Mouse (Mus musculus) MEL (cell line): ENCODE measurements around the gene Dazl. TPM values are rescaled to one million over a fixed set of nuclear protein-coding genes. Genes with fewer than 3 reads are reported as not detected.

Experiments used
- DNase-seq: peaks from one replicate; pipeline ENCODE4 v3.0.0; 2011; ENCODE audit warnings: low read depth, low spot score
- H3K27ac ChIP-seq: 2 replicates; pipeline ENCODE4 v1.5.1; 2012; ENCODE audit warnings: low read depth, mild to moderate bottlenecking, control low read depth, low read length, moderate library complexity; ENCODE audit not compliant: control insufficient read depth
- H3K27me3 ChIP-seq, 2 experiments: fragments of 150-350 bp in 1 of 2; sonication (generic) in 1 of 2; 2 replicates each; pipeline ENCODE4 v1.6.1; 2012; ENCODE audit warnings: low read length in 2 of 2, mild to moderate bottlenecking in 2 of 2, improper control_type of control experiment in 1 of 2, moderate library complexity in 1 of 2; ENCODE audit not compliant: insufficient read depth in 2 of 2, control insufficient read depth in 1 of 2
- H3K36me3 ChIP-seq, 2 experiments: 2 replicates each; pipeline ENCODE4 v1.6.1; 2012 to 2014; ENCODE audit warnings: low read length in 2 of 2, improper control_type of control experiment in 1 of 2, inconsistent platforms in 1 of 2, mild to moderate bottlenecking in 1 of 2; ENCODE audit not compliant: insufficient read depth in 2 of 2, control insufficient read depth in 1 of 2
- H3K4me1 ChIP-seq, 2 experiments: fragments of 150-350 bp in 1 of 2; sonication (generic) in 1 of 2; 2 replicates each; pipeline ENCODE4 v1.6.1; 2012; ENCODE audit warnings: low read length in 2 of 2, improper control_type of control experiment in 1 of 2, mild to moderate bottlenecking in 1 of 2; ENCODE audit not compliant: insufficient read depth in 2 of 2, control insufficient read depth in 1 of 2
- H3K4me3 ChIP-seq, 2 experiments: fragments of 150-350 bp in 1 of 2; sonication (generic) in 1 of 2; 2 replicates each; pipeline ENCODE4 v1.5.1; 2012; ENCODE audit warnings: low read depth in 2 of 2, low read length in 2 of 2, mild to moderate bottlenecking in 2 of 2, moderate library complexity in 2 of 2, control low read depth in 1 of 2, improper control_type of control experiment in 1 of 2; ENCODE audit not compliant: control insufficient read depth in 1 of 2, insufficient read depth in 1 of 2
- H3K79me2 ChIP-seq: 2 replicates; pipeline ENCODE4 v1.6.1; 2012; ENCODE audit warnings: mild to moderate bottlenecking, low read length, moderate library complexity; ENCODE audit not compliant: control insufficient read depth, poor library complexity, insufficient read depth
- H3K9ac ChIP-seq: 2 replicates; pipeline ENCODE4 v1.6.1; 2012; ENCODE audit warnings: low read depth, mild to moderate bottlenecking, control low read depth, low read length, moderate library complexity; ENCODE audit not compliant: control insufficient read depth, poor library complexity, severe bottlenecking
- H3K9me3 ChIP-seq: fragments of 150-350 bp; sonication (generic); replicated peaks from 2 replicates; pipeline ENCODE4 v1.6.1; 2012; ENCODE audit warnings: mild to moderate bottlenecking, low read length, improper control_type of control experiment, moderate library complexity; ENCODE audit not compliant: insufficient read depth
- BHLHE40 ChIP-seq: IDR thresholded peaks from 2 replicates; pipeline ENCODE4 v1.6.1; 2012; ENCODE audit warnings: low read depth, mild to moderate bottlenecking, inconsistent platforms, low read length, improper control_type of control experiment, borderline replicate concordance
- CHD2 ChIP-seq: IDR thresholded peaks from 2 replicates; pipeline ENCODE4 v1.6.1; 2011; ENCODE audit warnings: low read length, improper control_type of control experiment
- CTCF ChIP-seq, 3 experiments: IDR thresholded peaks in 2 of 3; conservative IDR thresholded peaks in 1 of 3; 2 replicates each; pipeline ENCODE4 v1.5.1; 2011 to 2012; ENCODE audit warnings: low read length in 3 of 3, low read depth in 2 of 3, mild to moderate bottlenecking in 2 of 3, improper control_type of control experiment in 1 of 3, inconsistent platforms in 1 of 3, mixed read lengths in 1 of 3, moderate library complexity in 1 of 3; ENCODE audit not compliant: control insufficient read depth in 1 of 3, insufficient read depth in 1 of 3, poor library complexity in 1 of 3, severe bottlenecking in 1 of 3
- E2F4 ChIP-seq: IDR thresholded peaks from 2 replicates; pipeline ENCODE4 v1.6.1; 2011; ENCODE audit warnings: low read depth, low read length, improper control_type of control experiment, borderline replicate concordance
- ELF1 ChIP-seq: IDR thresholded peaks from 2 replicates; pipeline ENCODE4 v1.6.1; 2014; ENCODE audit warnings: low read depth, mild to moderate bottlenecking, inconsistent platforms, low read length, improper control_type of control experiment, moderate library complexity
- ETS1 ChIP-seq: IDR thresholded peaks from 2 replicates; pipeline ENCODE4 v1.6.1; 2012; ENCODE audit warnings: low read depth, mild to moderate bottlenecking, inconsistent platforms, low read length, improper control_type of control experiment, moderate library complexity
- JUND ChIP-seq: IDR thresholded peaks from 2 replicates; pipeline ENCODE4 v1.6.1; 2011; ENCODE audit warnings: low read depth, mild to moderate bottlenecking, improper control_type of control experiment, low read length
- KAT2A ChIP-seq: conservative IDR thresholded peaks from 2 replicates; pipeline ENCODE4 v1.6.1; 2012; ENCODE audit warnings: low read depth, low read length, improper control_type of control experiment, inconsistent platforms
- MAX ChIP-seq: IDR thresholded peaks from 2 replicates; pipeline ENCODE4 v1.6.1; 2011; ENCODE audit warnings: low read length, improper control_type of control experiment
- MAZ ChIP-seq: IDR thresholded peaks from 2 replicates; pipeline ENCODE4 v1.6.1; 2012; ENCODE audit warnings: low read depth, mild to moderate bottlenecking, inconsistent platforms, low read length, improper control_type of control experiment
- MEF2A ChIP-seq: IDR thresholded peaks from 2 replicates; pipeline ENCODE4 v1.6.1; 2014; ENCODE audit warnings: low read depth, mild to moderate bottlenecking, inconsistent platforms, low read length, improper control_type of control experiment; ENCODE audit not compliant: poor library complexity, insufficient replicate concordance, severe bottlenecking; ENCODE audit errors: extremely low read depth
- MYB ChIP-seq: IDR thresholded peaks from 2 replicates; pipeline ENCODE4 v1.6.1; 2011; ENCODE audit warnings: mild to moderate bottlenecking, low read depth, low read length, improper control_type of control experiment
- MYC ChIP-seq: IDR thresholded peaks from 2 replicates; pipeline ENCODE4 v1.6.1; 2011; ENCODE audit warnings: low read depth, mild to moderate bottlenecking, low read length, improper control_type of control experiment, moderate library complexity
- NELFE ChIP-seq: IDR thresholded peaks from 2 replicates; pipeline ENCODE4 v1.6.1; 2011; ENCODE audit warnings: low read depth, low read length, improper control_type of control experiment
- POLR2A ChIP-seq, 2 experiments: IDR thresholded peaks; 2 replicates each; pipeline ENCODE4 v1.6.1; 2011 to 2012; ENCODE audit warnings: low read length in 2 of 2, mild to moderate bottlenecking in 2 of 2, control low read depth in 1 of 2, improper control_type of control experiment in 1 of 2, low read depth in 1 of 2, moderate library complexity in 1 of 2; ENCODE audit not compliant: control insufficient read depth in 1 of 2, insufficient read depth in 1 of 2, poor library complexity in 1 of 2
- POLR2AphosphoS2 ChIP-seq: IDR thresholded peaks from 2 replicates; pipeline ENCODE4 v1.6.1; 2011; ENCODE audit warnings: low read length, improper control_type of control experiment
- TAL1 ChIP-seq: IDR thresholded peaks from 2 replicates; pipeline ENCODE4 v1.6.1; 2012; ENCODE audit warnings: mild to moderate bottlenecking, inconsistent platforms, low read length, moderate library complexity, mixed read lengths
- UBTF ChIP-seq: IDR thresholded peaks from 2 replicates; pipeline ENCODE4 v1.6.1; 2012; ENCODE audit warnings: low read depth, mild to moderate bottlenecking, inconsistent platforms, low read length, improper control_type of control experiment, moderate library complexity, borderline replicate concordance; ENCODE audit not compliant: insufficient read depth
- USF2 ChIP-seq, 2 experiments: IDR thresholded peaks; 2 replicates each; pipeline ENCODE4 v1.6.1; 2011 to 2012; ENCODE audit warnings: improper control_type of control experiment in 2 of 2, low read length in 2 of 2, borderline replicate concordance in 1 of 2, inconsistent platforms in 1 of 2, low read depth in 1 of 2, mild to moderate bottlenecking in 1 of 2; ENCODE audit not compliant: insufficient read depth in 1 of 2
- ZMIZ1 ChIP-seq: IDR thresholded peaks from 2 replicates; pipeline ENCODE4 v1.6.1; 2012; ENCODE audit warnings: low read depth, mild to moderate bottlenecking, inconsistent platforms, low read length, improper control_type of control experiment, moderate library complexity
- polyA plus RNA-seq, 2 experiments: library from polyadenylated mRNA; stranded (reverse) in 1 of 2; unstranded in 1 of 2; fragments of >175 nt in 1 of 2; fragments of >200 nt in 1 of 2; gene quantifications; 2 replicates each; pipeline versions ENCODE4 v1.2.1 to v1.2.4; 2012; ENCODE audit warnings: low replicate concordance in 2 of 2, low read depth in 1 of 2; ENCODE audit not compliant: insufficient read length in 2 of 2, insufficient read depth in 1 of 2, missing spikeins in 1 of 2
- total RNA-seq: library from RNA; depleted of rRNA; stranded (reverse); fragments of 300-350 nt; gene quantifications from 2 replicates; pipeline ENCODE4 v1.2.3, GENCODE M21; 2012; rRNA removed

Gene Dazl
- total and polyA plus RNA-seq, 3 experiments, result 0.10 to 1.4 TPM; not detected in 1

- Histone ChIP-seq H3K4me1 (peaks cover 0 to 4% of the 10 kb centered on the region in 2 experiments; a peak in 3 of 4 replicates), H3K27ac (no peak overlapping the region), H3K36me3 (0 out of 4 replicates have a peak, but pooled peaks cover 0 to 2% of the 10 kb centered on the region in 2 experiments), H3K79me2 (no peaks in the 10 kb centered on the region), H3K4me3 (no peak overlapping the region), H3K9ac (no peak overlapping the region), H3K9me3 (no peaks in the 10 kb centered on the region), H3K27me3 (no peaks in the 10 kb centered on the region)
- no peak for DNase-seq
- TF ChIP-seq E2F4 (no peak), KAT2A (no peak), ETS1 (no peak), USF2 (IDR thresholded peaks at IDR 0.05; ENCODE audit: borderline replicate concordance in 1 of 2, insufficient read depth in 1 of 2, low read depth in 1 of 2, low read length in 2 of 2) (no peak), MYC (no peak), MYB (no peak), CHD2 (no peak), MAZ (no peak), CTCF (IDR thresholded peaks at IDR 0.05 in 2 of 3, conservative IDR thresholded peaks at IDR 0.05 in 1 of 3; ENCODE audit: control insufficient read depth in 1 of 3, insufficient read depth in 1 of 3, low read depth in 2 of 3, low read length in 3 of 3, poor library complexity in 1 of 3, severe bottlenecking in 1 of 3) (no peak), UBTF (no peak), MAX (no peak), TAL1 (no peak), POLR2AphosphoS2 (no peak), JUND (no peak), BHLHE40 (no peak), ELF1 (no peak), NELFE (no peak), ZMIZ1 (no peak), MEF2A (no peak), POLR2A (IDR thresholded peaks at IDR 0.05; ENCODE audit: control insufficient read depth in 1 of 2, insufficient read depth in 1 of 2, low read depth in 1 of 2, low read length in 2 of 2, poor library complexity in 1 of 2) (no peak)
These were observed 63.9 kb downstream of the Dazl start for GRCm38 (mm10) chr17:50229534-50229933.

Other genes starting within 250 kb of the Dazl start
- 69.1 and 70.2 TPM in 2 replicates for gene Rftn1, start 103.0 kb downstream of the Dazl start, total RNA-seq
- gene Rftn1, start 103.0 kb downstream of the Dazl start, polyA plus RNA-seq, result 10 to 100 TPM in 1 of 2 experiments, not detected in 1; 76.1 TPM
- gene Plcl2, start 215.8 kb upstream of the Dazl start, total RNA-seq, result 56.0 and 83.7 TPM in 2 replicates
- 10 to 100 TPM in 1 of 2 experiments, not detected in 1; 23.6 TPM for gene Plcl2, start 215.8 kb upstream of the Dazl start, polyA plus RNA-seq